Mouse (Mus musculus) C2C12 (cell line): ENCODE measurements around the gene Csnk2b. TPM values are rescaled to one million over a fixed set of nuclear protein-coding genes. Genes with fewer than 3 reads are reported as not detected.

Experiments
- H3K27me3 ChIP-seq: one replicate; pipeline ENCODE4 v1.6.1; 2011; ENCODE audit not compliant: control insufficient read depth, insufficient read depth, insufficient read length
- H3K36me3 ChIP-seq: one replicate; pipeline ENCODE4 v1.6.1; 2011; ENCODE audit not compliant: control insufficient read depth, insufficient read depth
- H3K4me3 ChIP-seq: one replicate; pipeline ENCODE4 v1.5.1; 2011; ENCODE audit warnings: mild to moderate bottlenecking, control low read depth; ENCODE audit not compliant: poor library complexity, insufficient read depth, severe bottlenecking
- H3K79me2 ChIP-seq: one replicate; pipeline ENCODE4 v1.6.1; 2011; ENCODE audit not compliant: control insufficient read depth, insufficient read depth
- H3K79me3 ChIP-seq: one replicate; pipeline ENCODE4 v1.6.1; 2011; ENCODE audit warnings: low read depth, control low read depth
- H3ac ChIP-seq: one replicate; pipeline ENCODE3; 2011; ENCODE audit warnings: low read depth; ENCODE audit not compliant: control insufficient read depth, insufficient read length
- CEBPB ChIP-seq: IDR thresholded peaks from one replicate; pipeline ENCODE4 v1.6.1; 2011; ENCODE audit warnings: low read depth, mild to moderate bottlenecking, control low read depth, moderate library complexity
- CTCF ChIP-seq: IDR thresholded peaks from one replicate; pipeline ENCODE4 v1.5.1; 2011; ENCODE audit not compliant: control insufficient read depth, insufficient read depth, insufficient read length
- FOSL1 ChIP-seq: IDR thresholded peaks from one replicate; pipeline ENCODE4 v1.8.0; 2011; ENCODE audit warnings: mild to moderate bottlenecking, low read length; ENCODE audit not compliant: poor library complexity, insufficient read depth, severe bottlenecking
- MAX ChIP-seq: IDR thresholded peaks from one replicate; pipeline ENCODE4 v1.6.1; 2011; ENCODE audit warnings: mild to moderate bottlenecking, control low read depth
- MYOD1 ChIP-seq: IDR thresholded peaks from one replicate; pipeline ENCODE4 v1.6.1; 2011; ENCODE audit warnings: low read depth; ENCODE audit not compliant: control insufficient read depth, insufficient read length
- MYOG ChIP-seq: IDR thresholded peaks from one replicate; pipeline ENCODE4 v1.6.1; 2011; ENCODE audit not compliant: control insufficient read depth, insufficient read length; ENCODE audit errors: extremely low read depth
- USF1 ChIP-seq: IDR thresholded peaks from one replicate; pipeline ENCODE4 v1.6.1; 2011; ENCODE audit warnings: low read depth, mild to moderate bottlenecking, control low read depth, moderate library complexity
- polyA plus RNA-seq: library from polyadenylated mRNA; unstranded; fragments of >200 nt; fragmentation: generic; extraction: Trizol; gene quantifications from one replicate; pipeline ENCODE4 v1.2.1, GENCODE M21; 2012; ENCODE audit warnings: missing spikeins

The Csnk2b gene
- polyA plus RNA-seq, 1 experiment, result 300 TPM

- H3K79me3 ChIP-seq, result peaks cover 33% of the 10 kb centered on the region
- H3K79me2 ChIP-seq, result peaks cover 80% of the 10 kb centered on the region
- H3K4me3 ChIP-seq, result no peak overlapping the region
- H3K36me3 ChIP-seq, result peaks cover 97% of the 10 kb centered on the region
- no peak overlapping the region for H3ac ChIP-seq
- H3K27me3 ChIP-seq, result no peaks in the 10 kb centered on the region
- TF ChIP-seq MAX (no peak), CTCF (no peak), FOSL1 (no peak), MYOD1 (no peak)
Measured at GRCm38 (mm10) chr17:35155451-35155850, 33.6 kb upstream of the Csnk2b start.

GRCm38 (mm10) chr17:35154616-35155015 lies 32.8 kb upstream of the Csnk2b start:
- peaks cover 97% of the 10 kb centered on the region for H3K36me3 ChIP-seq
- TF ChIP-seq MYOG (no peak), MAX (no peak), CEBPB (no peak), CTCF (no peak), MYOD1 (no peak), FOSL1 (no peak), USF1 (no peak)
- H3K79me3 ChIP-seq, result peaks cover 25% of the 10 kb centered on the region
- no peak overlapping the region for H3ac ChIP-seq
- no peak overlapping the region for H3K4me3 ChIP-seq
- no peaks in the 10 kb centered on the region for H3K27me3 ChIP-seq
- peaks cover 72% of the 10 kb centered on the region for H3K79me2 ChIP-seq

GRCm38 (mm10) chr17:35153931-35154330 lies 32.1 kb upstream of the Csnk2b start:
- TF ChIP-seq FOSL1 (no peak), USF1 (no peak), MYOG (no peak), CEBPB (no peak), MYOD1 (no peak), MAX (no peak), CTCF (no peak)
- H3K79me3 ChIP-seq, result peaks cover 22% of the 10 kb centered on the region
- H3K27me3 ChIP-seq, result no peaks in the 10 kb centered on the region
- no peak overlapping the region for H3K4me3 ChIP-seq
- peaks cover 65% of the 10 kb centered on the region for H3K79me2 ChIP-seq
- peaks cover 96% of the 10 kb centered on the region for H3K36me3 ChIP-seq
- no peak overlapping the region for H3ac ChIP-seq

- Histone ChIP-seq H3K79me3 (peaks cover 19% of the 10 kb centered on the region), H3K27me3 (no peaks in the 10 kb centered on the region), H3K36me3 (peaks cover 95% of the 10 kb centered on the region), H3K4me3 (no peak overlapping the region), H3ac (no peak overlapping the region), H3K79me2 (peaks cover 56% of the 10 kb centered on the region)
- TF ChIP-seq MYOD1 (no peak), USF1 (no peak), MAX (no peak), CTCF (no peak), FOSL1 (no peak), CEBPB (no peak)
Measured at GRCm38 (mm10) chr17:35153077-35153476, 31.2 kb upstream of the Csnk2b start.

DNA sequence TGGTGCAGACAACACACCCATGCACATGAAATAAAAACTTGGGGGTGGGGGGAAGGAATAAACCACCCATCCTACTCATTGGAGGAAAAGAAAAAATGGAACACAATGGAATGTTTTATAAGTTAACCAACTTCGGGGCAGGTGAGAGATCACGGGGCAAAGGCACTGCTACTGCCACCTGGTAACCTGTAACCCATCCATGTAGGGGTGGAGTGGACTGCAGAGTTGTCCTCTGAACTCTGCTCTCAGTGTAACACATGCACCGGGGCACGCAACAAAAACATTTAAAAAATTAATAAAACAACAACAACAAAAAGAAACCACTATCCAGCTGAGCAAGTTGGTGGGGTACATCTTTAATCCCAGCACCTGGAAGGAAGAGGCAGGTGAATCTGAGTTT lies 30.3 kb upstream of the Csnk2b start:
- TF ChIP-seq USF1, result no peak
- TF ChIP-seq CEBPB, result no peak
- TF ChIP-seq MYOG, result no peak
- TF ChIP-seq FOSL1, result no peak
- TF ChIP-seq MYOD1, result no peak
- no peak for TF ChIP-seq MAX
- no peak for TF ChIP-seq CTCF
- peaks cover 14% of the 10 kb centered on the region for H3K79me3 ChIP-seq
- H3K36me3 ChIP-seq, result peaks cover 95% of the 10 kb centered on the region
- H3K4me3 ChIP-seq, result no peak overlapping the region
- no peaks in the 10 kb centered on the region for H3K27me3 ChIP-seq
- H3K79me2 ChIP-seq, result peaks cover 47% of the 10 kb centered on the region
- H3ac ChIP-seq, result no peak overlapping the region

- Histone ChIP-seq H3K27me3 (no peaks in the 10 kb centered on the region), H3K4me3 (no peak overlapping the region), H3K79me3 (peaks cover 3% of the 10 kb centered on the region), H3K36me3 (peaks cover 94% of the 10 kb centered on the region), H3ac (no peak overlapping the region), H3K79me2 (peaks cover 12% of the 10 kb centered on the region)
- TF ChIP-seq USF1, result no peak
- TF ChIP-seq MYOG, result no peak
- no peak for TF ChIP-seq CEBPB
- no peak for TF ChIP-seq CTCF
- TF ChIP-seq FOSL1, result no peak
- TF ChIP-seq MAX, result no peak
- no peak for TF ChIP-seq MYOD1
Measured at GRCm38 (mm10) chr17:35147922-35148639, 26.2 kb upstream of the Csnk2b start.
